Mouse (Mus musculus) yolk sac, embryonic 10.5 days (tissue): Measurements from ENCODE around the gene Glul.
A peak's percentile ranks its signal among the peaks of the same experiment; 100 is the strongest.

Source experiments
- DNase-seq: peaks from one replicate; pipeline ENCODE4 v3.0.0-alpha.2; 2017; ENCODE audit warnings: low spot score

Gene Glul

DNA sequence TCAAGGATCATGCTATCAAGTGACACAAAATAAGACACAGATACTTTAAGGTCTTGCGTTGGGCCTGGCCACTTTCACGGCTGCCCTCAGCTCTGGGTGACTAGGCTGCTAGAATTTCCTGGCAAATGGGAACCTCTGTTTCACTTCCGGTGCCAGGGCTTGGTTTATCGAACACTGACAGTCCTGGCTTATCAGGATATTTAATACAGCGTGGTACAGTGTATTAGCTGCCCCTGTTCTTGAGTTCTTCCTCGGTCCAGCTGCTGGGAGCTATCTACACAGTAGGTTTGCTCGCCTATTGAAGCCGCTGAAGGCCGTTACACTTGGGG is 10.2 kb downstream of the Glul start:
- no peak for DNase-seq

DNA sequence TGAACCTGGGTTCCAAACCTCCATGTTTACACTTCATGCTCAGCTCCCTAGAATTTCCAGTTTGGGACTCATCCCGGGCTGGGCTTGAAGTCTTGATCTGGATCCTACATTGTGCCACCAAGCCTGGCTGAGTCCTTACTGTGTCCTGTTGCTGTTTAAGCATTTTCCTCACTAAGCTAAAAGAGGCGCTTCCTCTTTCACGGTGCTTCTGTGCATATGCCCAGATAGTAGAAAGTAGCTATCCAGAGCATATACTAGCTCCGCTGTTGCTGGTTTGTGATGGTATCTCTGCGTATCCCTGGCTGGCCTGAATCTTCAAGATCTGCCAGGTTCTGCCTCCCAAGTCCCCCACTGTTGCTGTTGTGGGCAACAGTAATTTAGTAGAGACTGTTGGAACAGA is 10.7 kb downstream of the Glul start:
- DNase-seq, result no peak

GRCm38 (mm10) chr1:153911276-153911795 is 11.6 kb downstream of the Glul start:
- no peak for DNase-seq

- no peak for DNase-seq
Observed at GRCm38 (mm10) chr1:153913869-153914268, 14.1 kb downstream of the Glul start.

GRCm38 (mm10) chr1:153918521-153919206 is 18.9 kb downstream of the Glul start:
- no peak for DNase-seq

DNA sequence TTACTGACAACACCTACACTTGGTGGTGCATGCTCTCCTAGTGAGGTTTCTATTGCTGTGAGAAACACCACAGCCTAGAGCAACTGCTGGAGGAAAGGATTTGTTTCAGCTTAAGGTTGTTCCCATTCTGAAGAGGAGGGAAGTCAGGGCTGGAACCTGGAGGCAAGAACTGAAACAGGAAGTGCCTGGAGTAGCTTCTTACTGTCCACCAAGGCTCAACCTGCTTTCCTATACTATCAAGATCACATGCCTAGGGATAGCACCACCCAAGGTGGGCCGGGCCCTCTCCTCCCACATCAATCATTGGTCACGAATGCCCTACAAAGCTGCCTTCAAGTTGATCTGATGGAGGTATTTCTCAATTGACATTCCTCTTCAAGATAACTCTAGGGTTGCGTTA is 21.9 kb downstream of the Glul start:
- DNase-seq, result no peak

GRCm38 (mm10) chr1:153922571-153923021 is 22.9 kb downstream of the Glul start:
- no peak for DNase-seq

GRCm38 (mm10) chr1:153924395-153925385 is 24.9 kb downstream of the Glul start:
- peak; percentile 15 for DNase-seq

DNA sequence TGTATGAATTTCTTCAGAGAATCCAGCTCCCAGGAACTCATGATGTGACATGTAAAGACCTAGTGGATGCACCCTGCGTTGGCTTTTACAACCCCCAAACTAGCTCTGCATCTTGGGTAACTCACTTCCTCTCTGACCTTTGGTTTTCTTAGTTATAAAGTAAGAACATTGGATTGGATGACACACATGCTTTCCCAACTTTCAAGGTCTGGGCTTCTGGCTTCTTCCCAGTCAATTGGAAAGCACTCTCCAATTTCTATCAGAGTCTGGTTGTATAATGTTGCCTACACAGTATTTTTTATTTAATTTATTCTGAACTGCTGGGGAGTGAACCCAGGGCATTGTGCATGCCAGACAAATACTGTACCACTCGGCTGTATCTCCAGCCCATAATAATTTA is 30.7 kb downstream of the Glul start:
- DNase-seq, result no peak

GRCm38 (mm10) chr1:153933772-153934171 is 34.0 kb downstream of the Glul start:
- no peak for DNase-seq

DNA sequence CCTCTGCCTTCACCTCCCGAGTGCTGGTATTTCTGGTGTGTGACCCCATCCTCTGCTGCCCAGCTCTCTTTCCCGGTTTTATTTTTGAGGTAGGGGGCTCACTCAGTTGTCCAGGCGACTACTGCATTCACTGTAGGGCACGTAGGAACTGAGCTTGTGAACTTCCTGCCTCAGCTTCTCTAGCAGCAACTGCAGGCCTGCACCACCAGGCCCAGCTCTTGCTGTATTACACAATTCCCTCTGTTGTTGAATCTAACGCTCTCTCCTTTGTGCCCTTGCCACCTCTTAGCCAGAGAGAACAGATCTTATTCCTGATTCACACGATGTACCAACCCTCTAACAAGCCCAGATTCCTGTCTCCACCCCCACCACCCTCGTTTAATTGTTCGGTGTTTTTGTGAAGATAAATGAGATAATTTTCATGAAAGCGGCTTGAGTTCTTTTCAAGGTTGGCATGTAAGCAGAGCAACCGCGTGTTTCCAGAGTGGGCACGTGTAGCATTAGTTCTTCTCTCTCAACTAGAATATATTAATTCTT is 36.2 kb downstream of the Glul start:
- no peak for DNase-seq

DNA sequence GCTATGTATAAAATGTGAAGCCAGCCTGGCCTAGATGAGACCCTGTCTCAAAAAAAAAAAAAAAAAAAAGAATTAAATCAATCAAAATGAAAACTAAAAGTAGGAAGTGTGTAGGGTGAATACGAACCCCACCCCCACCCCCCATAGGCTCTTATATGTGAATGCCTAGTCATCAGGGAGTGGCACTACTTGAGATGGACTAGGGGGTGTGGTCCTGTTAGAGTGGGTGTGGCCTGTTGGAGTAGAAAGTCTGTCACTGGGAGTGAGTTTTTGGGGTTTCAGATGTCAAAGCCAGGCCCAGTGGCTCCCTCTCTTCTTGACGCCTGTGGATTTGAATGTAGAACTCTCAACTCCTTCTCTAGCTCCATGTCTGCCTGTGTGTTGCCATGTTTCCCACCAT is 37.3 kb downstream of the Glul start:
- DNase-seq, result no peak

DNA sequence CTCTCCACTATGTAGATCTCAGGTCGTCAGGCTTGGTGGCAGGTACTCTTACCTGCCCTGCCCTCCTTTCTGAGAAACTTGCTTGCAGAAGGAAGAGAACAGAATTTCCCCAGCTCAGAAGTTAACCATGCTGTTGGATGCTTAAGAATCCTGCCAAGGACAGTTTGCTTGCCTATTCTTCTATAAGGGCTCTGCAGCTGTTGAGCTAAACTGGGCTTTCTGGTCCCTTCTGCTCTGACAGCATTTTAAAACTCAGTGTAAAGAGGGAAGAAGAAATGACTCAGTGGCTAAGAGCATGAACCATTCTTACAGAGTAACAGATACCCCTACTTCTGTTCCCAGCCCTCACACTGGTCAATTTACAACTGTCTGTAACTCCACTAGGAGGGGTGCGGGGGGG is 41.2 kb downstream of the Glul start:
- DNase-seq, result no peak

GRCm38 (mm10) chr1:153945181-153945580 is 45.4 kb downstream of the Glul start:
- no peak for DNase-seq

DNA sequence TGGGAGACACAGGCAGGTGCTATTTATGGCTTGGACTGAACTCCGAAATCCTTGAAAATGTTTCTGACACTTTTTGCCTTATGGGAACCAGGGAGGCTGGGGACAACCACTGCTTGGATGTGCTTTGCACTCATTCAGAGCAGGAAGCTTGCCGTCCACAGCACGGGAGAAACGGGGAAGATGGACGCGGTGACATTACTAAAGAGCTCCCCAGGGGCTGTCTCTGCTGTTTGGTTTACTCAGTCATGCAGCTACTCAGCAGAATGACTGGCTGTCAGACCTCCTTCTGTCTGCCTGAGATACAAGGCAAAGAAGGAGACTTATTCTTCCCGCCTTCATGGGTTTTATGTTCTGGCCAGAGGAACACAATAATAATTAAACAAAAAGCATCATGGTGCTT is 47.2 kb downstream of the Glul start:
- DNase-seq, result no peak

- no peak for DNase-seq
Observed at GRCm38 (mm10) chr1:153947837-153948236, 48.1 kb downstream of the Glul start.

- no peak for DNase-seq
Observed at GRCm38 (mm10) chr1:153953232-153953631, 53.5 kb downstream of the Glul start.

DNA sequence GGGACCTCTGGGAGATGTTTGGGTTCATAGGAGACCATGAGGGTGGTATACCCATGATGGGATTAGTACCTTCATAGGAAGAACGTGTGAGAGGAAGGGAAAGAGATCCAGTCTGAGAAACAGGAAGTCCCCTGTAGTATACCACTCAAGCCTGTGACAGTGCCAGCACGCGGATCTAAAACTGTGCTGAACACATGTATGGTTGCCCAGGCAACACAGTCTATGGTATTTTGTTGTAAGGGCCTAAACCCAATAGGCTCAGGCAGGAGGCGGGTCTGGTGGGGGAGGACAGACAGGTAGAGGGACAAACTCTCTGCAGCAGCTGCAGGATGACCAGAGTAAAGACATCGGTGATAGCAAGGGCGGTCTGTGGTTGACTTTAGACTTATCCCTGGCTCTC is 54.1 kb downstream of the Glul start:
- no peak for DNase-seq

DNA sequence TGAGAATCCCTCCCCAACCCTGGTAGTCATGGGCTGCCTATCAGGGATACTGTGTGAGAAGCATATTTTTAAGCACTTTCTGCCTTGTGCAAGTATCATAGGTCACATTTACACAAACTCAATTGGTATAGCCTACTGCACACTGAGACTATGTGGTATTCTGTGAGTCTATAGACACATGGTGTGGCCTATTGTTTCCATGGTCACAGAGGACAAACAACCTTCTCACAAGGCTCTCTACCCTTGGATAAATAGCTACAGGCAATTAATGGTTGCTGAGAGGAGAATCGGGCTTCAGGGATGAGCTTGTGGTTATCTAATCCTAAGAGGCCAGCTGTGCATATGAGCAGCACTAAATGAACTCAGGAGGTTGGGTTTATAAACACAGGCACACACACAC is 58.1 kb downstream of the Glul start:
- no peak for DNase-seq
